Mouse (Mus musculus) frontal cortex, postnatal 14 days (tissue): ENCODE measurements around the gene Eef2k.
"Not testable (repeated sequence)": the region's sequence is repeated elsewhere in the genome, so short reads cannot be mapped to it uniquely, and the experiment has no call there.

ENCODE experiments used
- DNase-seq, 2 experiments: peaks; one replicate each; pipeline ENCODE4 v3.0.0; 2022; ENCODE audit warnings: low spot score in 2 of 2

Eef2k gene

DNA sequence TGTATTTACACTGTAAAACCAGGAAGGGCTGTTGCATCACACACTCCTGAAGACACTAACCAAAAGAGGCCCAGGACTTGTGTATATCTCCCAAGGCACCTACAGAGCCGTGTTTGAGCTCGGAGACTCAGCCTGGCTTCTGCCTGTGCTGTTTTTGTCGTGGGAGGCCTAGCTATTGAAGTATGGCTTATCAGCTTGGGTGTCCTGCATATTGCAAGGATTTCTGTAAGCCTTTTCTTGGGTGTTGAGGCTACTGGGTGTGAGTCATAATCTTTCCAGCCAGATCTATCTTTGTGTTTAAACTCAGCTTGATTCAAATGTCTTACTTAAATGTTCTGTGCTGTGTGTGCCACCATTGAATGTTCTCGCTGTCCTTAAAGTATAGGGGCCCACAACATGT is 93.9 kb downstream of the Eef2k start:
- DNase-seq = no peak

DNA sequence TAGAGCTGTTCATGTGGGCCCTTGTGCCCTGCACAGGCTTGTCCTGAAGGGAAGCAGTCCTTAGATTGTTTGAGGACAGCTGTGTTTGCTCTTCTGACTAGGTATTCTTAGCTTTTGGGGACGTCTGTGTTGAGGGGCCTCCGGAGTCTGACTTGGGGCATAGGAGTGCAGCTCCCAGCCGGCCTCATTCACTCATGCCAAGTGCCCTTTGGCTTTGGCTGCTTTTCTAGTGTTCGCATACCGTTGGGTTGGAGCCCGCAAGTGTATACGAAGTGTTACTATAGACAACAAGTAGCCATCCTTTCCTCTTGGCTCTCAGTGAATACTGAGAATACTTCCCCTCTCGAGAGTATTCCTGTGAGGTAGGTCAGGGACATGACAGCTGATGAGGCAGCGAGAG is 95.6 kb downstream of the Eef2k start:
- no peak for DNase-seq

DNA sequence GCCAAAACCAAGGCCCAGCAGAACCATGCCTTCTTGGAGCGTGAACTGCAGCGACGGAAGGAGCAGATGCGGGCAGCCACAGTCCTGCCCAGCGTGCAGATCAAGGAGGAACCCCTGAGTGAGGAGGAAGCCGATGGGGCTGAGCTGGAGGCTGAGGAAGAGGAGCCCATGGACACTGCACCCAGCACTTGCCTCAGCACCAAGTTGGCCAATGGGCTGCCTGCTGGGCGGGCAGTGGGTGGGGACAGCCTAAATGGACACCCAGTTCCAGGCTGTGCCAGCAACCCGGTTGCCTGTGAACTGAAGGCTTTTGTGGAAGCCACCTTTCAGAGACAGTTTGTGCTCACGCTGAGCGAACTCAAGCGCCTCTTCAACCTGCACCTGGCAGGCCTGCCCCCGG is 97.7 kb downstream of the Eef2k start:
- no peak for DNase-seq

DNA sequence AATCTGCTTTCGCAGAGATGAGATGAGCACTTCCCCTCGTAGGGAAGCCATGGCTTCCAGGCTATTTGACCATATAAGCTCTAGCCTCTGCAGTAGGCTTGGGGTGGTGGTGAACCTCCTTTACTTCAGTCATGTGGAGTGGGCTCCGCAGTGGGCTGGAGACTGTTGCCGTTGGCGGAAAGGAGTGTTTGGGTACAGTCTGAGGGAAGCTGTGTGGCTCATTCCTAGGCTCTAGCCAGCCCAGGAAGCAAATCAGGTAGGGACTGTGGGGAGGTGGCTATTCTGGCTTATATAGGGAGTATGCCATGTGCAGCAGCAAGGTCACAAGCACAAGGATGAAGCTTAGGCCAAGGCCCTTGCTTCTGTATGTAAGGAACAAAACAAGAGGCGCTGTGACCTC is 98.6 kb downstream of the Eef2k start:
- no peak for DNase-seq

DNA sequence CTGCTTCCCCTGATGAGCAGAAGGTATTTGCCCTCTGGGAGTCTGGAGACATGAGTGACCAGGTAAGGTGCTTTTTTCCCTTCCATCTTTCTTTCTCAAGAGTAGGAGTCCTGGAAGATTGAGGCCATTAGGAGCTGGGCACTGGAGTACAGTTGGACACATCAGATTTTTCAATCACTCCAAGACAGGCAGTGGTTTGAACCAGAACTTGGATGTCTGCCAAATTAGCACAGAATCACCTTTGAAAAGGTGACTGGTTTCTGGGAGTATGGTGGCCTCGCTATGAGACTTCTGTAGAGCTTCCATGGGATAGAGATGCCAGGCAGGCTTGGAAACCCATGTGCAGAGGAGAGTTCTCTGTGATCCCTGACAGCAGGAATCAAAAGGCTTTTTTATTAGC is 99.9 kb downstream of the Eef2k start:
- no peak for DNase-seq

DNA sequence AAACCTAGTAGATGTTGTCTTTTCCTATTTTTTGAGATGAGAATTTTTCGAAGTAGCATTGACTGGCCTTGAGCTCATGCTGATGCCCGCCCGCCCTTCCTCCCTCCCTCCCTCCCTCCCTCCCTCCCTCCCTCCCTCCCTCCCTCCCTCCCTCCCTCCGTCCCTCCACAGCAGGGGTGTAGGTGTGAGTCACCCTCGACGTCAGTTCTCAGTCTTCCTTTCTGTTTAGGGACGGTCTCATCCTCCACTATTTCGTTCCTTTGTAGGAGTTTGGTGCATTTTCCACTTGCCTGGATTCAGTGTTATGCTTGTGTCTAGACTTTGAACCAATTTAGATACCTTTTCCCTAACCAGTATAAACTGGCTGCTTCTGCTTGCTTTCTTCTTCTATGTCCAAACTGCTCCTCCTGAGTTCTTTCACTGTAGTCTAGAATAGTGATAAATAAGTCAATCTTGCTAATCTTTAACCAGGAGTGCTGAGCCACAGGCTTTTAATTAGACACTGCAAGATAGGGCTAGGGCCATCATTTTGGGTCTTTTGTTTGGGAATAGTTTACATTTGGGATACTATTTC is 101.4 kb downstream of the Eef2k start:
- DNase-seq = no peak

DNA sequence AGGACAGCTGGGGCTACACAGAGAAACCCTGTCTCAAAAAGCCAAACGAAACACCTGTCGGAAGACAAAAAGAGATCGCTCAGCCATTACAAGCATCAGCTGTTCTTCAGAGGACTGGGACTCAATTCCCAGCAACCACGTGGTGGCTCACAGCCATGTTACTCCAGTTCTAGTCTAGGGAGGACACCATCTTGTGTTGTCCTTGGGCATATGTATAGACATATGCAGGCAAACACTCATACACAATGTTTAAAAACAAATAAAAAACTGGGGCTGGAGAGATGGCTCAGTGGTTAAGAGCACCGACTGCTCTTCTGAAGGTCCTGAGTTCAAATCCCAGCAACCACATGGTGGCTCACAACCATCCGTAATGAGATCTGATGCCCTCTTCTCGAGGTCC is 111.0 kb downstream of the Eef2k start:
- DNase-seq = not testable (repeated sequence)
